Mouse (Mus musculus) hindbrain, embryonic 14.5 days (tissue): ENCODE measurements around the gene Sept5. TPM values are rescaled to one million over a fixed set of nuclear protein-coding genes. Genes with fewer than 3 reads are reported as not detected.

Source experiments
- ATAC-seq: fragments of 200-750 bp; cut with Nextera tagmentation; 2 replicates; pipeline ENCODE4 v1.8.0; 2017; ENCODE audit warnings: moderate number of reproducible peaks, mild to moderate bottlenecking, moderate TSS enrichment, moderate library complexity; ENCODE audit not compliant: low FRiP score
- DNase-seq: peaks from one replicate; pipeline ENCODE4 v3.0.0-alpha.2; 2015; ENCODE audit warnings: low spot score
- H3K27ac ChIP-seq: fragments of 300-500 bp; sonication (generic); 2 replicates; pipeline ENCODE4 v1.5.1; 2014; ENCODE audit warnings: mild to moderate bottlenecking, moderate library complexity
- H3K27me3 ChIP-seq: fragments of 300-500 bp; sonication (generic); 2 replicates; pipeline ENCODE4 v1.6.1; 2014; ENCODE audit warnings: mild to moderate bottlenecking, low read length, mixed read lengths; ENCODE audit not compliant: control insufficient read depth, insufficient read depth
- H3K36me3 ChIP-seq: fragments of 300-500 bp; sonication (generic); replicated peaks from 2 replicates; pipeline ENCODE4 v1.6.1; 2014; ENCODE audit not compliant: control insufficient read depth, insufficient read depth
- H3K4me1 ChIP-seq: fragments of 300-500 bp; sonication (generic); replicated peaks from 2 replicates; pipeline ENCODE4 v1.6.1; 2014; ENCODE audit warnings: antibody characterized with exemption, low read length, mixed read lengths; ENCODE audit not compliant: control insufficient read depth, insufficient read depth
- H3K4me2 ChIP-seq: fragments of 300-500 bp; sonication (generic); replicated peaks from 2 replicates; pipeline ENCODE4 v1.6.1; 2014; ENCODE audit warnings: mild to moderate bottlenecking, moderate library complexity
- H3K4me3 ChIP-seq: fragments of 300-500 bp; sonication (generic); replicated peaks from 2 replicates; pipeline ENCODE4 v1.5.1; 2014; ENCODE audit warnings: mild to moderate bottlenecking, low read length
- H3K9ac ChIP-seq: fragments of 300-500 bp; sonication (generic); 2 replicates; pipeline ENCODE4 v1.6.1; 2014
- H3K9me3 ChIP-seq: fragments of 300-500 bp; sonication (generic); 2 replicates; pipeline ENCODE4 v1.6.1; 2016; ENCODE audit warnings: low read length; ENCODE audit not compliant: control insufficient read depth
- WGBS: fragments of 180-500 bp; shearing (Covaris S2); extraction: QIAGEN DNeasy Blood & Tissue Kit; methylation state at CpG from one replicate; pipeline ENCODE4 v1.1.7; 2014; 5-methylcytosine and 5-hydroxymethylcytosine counted together
- polyA plus RNA-seq: library from polyadenylated mRNA; unstranded; fragments of >200 nt; fragmentation: Nextera tagmentation; extraction: Ambion mirVana; gene quantifications from 2 replicates; pipeline ENCODE4 v1.2.1, GENCODE M21; 2014

Sept5 gene
- polyA plus RNA-seq, 1 experiment from 2014 or later = 192 TPM

DNA sequence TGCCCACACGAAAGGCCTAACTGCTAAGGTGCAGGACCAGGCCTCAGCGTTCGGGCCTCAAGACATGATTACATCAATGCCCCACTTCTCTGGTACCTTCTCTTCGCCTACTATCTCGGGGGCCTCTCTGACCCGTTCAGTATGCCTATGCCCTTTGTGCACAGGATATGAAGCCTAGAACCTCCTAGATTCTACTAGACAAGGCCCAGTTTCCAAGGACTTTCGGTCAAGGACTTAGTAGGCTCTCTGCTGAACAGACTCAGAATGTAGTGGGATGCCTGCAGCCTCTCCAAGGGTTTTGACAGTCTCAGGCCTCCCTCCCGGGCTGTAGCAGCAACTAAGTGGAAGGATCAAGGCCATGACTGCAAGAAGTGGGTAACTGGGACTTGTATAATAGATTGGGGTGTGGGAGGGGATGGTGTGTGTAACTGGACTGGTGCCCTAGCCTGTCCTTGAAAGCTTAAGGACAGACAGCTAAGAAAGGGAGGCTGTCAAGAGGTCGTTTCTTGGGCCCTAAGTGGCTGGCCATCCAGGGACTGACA is 40.6 kb downstream of the Sept5 start:
- no peak overlapping the region for H3K4me2 ChIP-seq
- no peaks in the 10 kb centered on the region for H3K9me3 ChIP-seq
- H3K9ac ChIP-seq = no peak overlapping the region
- DNase-seq (no peak), ATAC-seq (no peak)
- H3K4me3 ChIP-seq = no peak overlapping the region
- WGBS = 14% methylated on average over 9 of the region's 9 CpGs
- peaks cover 16% of the 10 kb centered on the region for H3K4me1 ChIP-seq
- H3K27me3 ChIP-seq = peaks cover 85% of the 10 kb centered on the region
- no peaks in the 10 kb centered on the region for H3K36me3 ChIP-seq
- H3K27ac ChIP-seq = no peak overlapping the region

DNA sequence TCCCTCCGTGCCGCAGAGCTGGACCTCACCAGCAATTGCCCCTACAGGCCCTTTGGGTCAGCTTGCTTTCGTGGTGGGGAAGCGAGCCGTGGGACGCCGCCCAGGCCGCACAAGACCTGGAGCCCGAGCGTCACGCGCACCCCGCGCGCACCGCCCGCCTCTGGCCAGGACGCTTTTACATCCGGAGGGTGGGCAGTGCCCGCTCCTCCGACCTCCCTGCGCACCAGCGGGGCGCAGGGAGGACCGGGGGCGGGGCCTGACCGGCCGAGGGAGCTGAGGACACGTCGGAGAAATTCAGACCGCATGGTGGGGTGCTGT is 41.1 kb downstream of the Sept5 start:
- DNase-seq (no peak), ATAC-seq (no peak)
- Histone ChIP-seq H3K9me3 (no peaks in the 10 kb centered on the region), H3K27me3 (peaks cover 89% of the 10 kb centered on the region), H3K9ac (no peak overlapping the region), H3K4me3 (no peak overlapping the region), H3K27ac (no peak overlapping the region), H3K36me3 (no peaks in the 10 kb centered on the region), H3K4me1 (peaks cover 16% of the 10 kb centered on the region), H3K4me2 (no peak overlapping the region)
- WGBS = 3% methylated on average over 31 of the region's 31 CpGs

GRCm38 (mm10) chr16:18587847-18588737 is 41.7 kb downstream of the Sept5 start:
- peaks cover 90% of the 10 kb centered on the region for H3K27me3 ChIP-seq
- ATAC-seq (peak; percentile 34; the same call in 1 of the 2 replicates), DNase-seq (no peak)
- H3K27ac ChIP-seq = no peak overlapping the region
- no peaks in the 10 kb centered on the region for H3K9me3 ChIP-seq
- H3K9ac ChIP-seq = no peak overlapping the region
- H3K4me1 ChIP-seq = peaks cover 16% of the 10 kb centered on the region
- H3K4me3 ChIP-seq = peak overlapping the region; percentile 17; the same call in 1 of the 2 replicates
- H3K36me3 ChIP-seq = no peaks in the 10 kb centered on the region
- 1% methylated on average over 49 of the region's 57 CpGs for WGBS
- peak overlapping the region; percentile 53 for H3K4me2 ChIP-seq

GRCm38 (mm10) chr16:18586906-18587546 is 42.7 kb downstream of the Sept5 start:
- H3K4me1 ChIP-seq = peaks cover 21% of the 10 kb centered on the region

DNA sequence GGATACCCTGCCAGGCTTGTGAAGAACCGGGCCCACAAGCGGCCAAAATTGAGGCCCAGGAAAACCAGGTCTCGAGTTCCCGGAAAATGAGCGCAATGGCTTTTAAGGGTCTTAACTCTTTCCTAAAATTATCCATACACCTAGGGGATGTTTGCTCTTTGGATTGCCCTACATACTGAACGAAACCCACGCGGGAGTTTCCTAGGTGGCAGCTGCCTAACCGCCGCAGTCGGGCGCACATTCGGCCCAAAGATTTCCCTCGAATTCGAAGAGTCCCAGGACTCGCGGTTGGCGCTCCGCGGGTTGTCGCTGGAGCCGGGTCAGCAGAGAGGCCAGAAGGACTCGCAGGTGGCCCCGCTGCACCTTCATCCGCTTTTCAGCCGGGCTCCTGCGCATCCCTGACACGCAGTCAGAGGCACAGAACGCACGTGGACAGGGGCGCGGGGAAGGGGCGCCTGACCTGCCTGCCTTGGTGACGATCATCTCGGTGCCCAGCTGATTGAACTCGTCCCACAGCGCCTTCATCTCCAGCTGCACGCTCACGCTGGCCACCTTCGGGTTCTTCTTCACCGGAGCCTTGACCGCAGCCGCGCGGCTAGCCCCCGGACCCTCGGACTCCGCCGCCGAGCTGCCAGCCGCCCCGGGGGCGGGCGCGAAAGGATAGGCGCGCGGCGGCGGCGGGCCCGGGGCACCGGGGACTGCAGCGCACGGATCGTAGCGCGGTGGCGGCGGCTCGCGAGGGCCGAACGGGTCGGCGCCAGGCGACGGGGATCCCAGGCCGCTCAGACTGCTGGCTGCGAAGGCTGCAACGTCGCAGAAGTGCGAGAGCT is 43.5 kb downstream of the Sept5 start:
- ATAC-seq = no peak
- peak overlapping the region; percentile 40 for H3K9ac ChIP-seq
- 1% methylated on average over 81 of the region's 83 CpGs for WGBS

More at GRCm38 (mm10) chr16:18586906-18587546, 42.7 kb downstream of the Sept5 start:
- Histone ChIP-seq H3K4me3 (peak overlapping the region; percentile 33), H3K9ac (peak overlapping the region; percentile 40), H3K4me2 (peak overlapping the region; percentile 53), H3K36me3 (no peaks in the 10 kb centered on the region), H3K9me3 (no peaks in the 10 kb centered on the region), H3K27ac (no peak overlapping the region), H3K27me3 (peaks cover 93% of the 10 kb centered on the region)
- DNase-seq (no peak), ATAC-seq (no peak)
- 2% methylated on average over 26 of the region's 62 CpGs for WGBS

DNA sequence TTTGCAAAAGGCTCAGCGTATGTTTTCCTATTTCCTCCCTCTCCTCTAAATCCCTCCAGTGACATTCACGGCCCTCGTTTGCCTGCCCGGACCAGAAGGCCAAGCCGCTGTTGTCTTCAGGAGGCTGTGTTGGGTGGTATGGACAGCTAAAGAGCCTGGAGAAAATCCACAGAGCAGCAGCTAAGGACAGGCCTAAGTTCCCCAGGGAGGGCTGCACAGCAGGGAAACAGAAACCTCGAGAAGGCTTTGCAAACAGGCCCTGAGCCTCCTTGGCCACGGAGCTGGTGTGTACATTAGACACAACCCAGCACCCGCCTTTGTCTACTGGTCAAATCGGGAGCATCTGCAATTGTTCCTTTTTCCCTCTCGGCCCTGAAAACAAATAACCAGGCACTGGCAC is 44.1 kb downstream of the Sept5 start:
- H3K9ac ChIP-seq = no peak overlapping the region
- 4% methylated on average over 10 of the region's 10 CpGs for WGBS
- H3K9me3 ChIP-seq = no peaks in the 10 kb centered on the region
- no peak overlapping the region for H3K27ac ChIP-seq
- H3K36me3 ChIP-seq = no peaks in the 10 kb centered on the region
- DNase-seq = no peak
- no peak for ATAC-seq
- peak overlapping the region; percentile 33; the same call in 1 of the 2 replicates for H3K4me3 ChIP-seq
- H3K27me3 ChIP-seq = peaks cover 93% of the 10 kb centered on the region
- peak overlapping the region; percentile 53 for H3K4me2 ChIP-seq
- peaks cover 24% of the 10 kb centered on the region for H3K4me1 ChIP-seq

More for the DNA sequence above, 43.5 kb downstream of the Sept5 start:
- Histone ChIP-seq H3K27ac (no peak overlapping the region), H3K4me1 (peaks cover 24% of the 10 kb centered on the region), H3K4me3 (peak overlapping the region; percentile 33), H3K9me3 (no peaks in the 10 kb centered on the region), H3K27me3 (peaks cover 93% of the 10 kb centered on the region), H3K4me2 (peak overlapping the region; percentile 53), H3K36me3 (no peaks in the 10 kb centered on the region)
- DNase-seq = no peak

DNA sequence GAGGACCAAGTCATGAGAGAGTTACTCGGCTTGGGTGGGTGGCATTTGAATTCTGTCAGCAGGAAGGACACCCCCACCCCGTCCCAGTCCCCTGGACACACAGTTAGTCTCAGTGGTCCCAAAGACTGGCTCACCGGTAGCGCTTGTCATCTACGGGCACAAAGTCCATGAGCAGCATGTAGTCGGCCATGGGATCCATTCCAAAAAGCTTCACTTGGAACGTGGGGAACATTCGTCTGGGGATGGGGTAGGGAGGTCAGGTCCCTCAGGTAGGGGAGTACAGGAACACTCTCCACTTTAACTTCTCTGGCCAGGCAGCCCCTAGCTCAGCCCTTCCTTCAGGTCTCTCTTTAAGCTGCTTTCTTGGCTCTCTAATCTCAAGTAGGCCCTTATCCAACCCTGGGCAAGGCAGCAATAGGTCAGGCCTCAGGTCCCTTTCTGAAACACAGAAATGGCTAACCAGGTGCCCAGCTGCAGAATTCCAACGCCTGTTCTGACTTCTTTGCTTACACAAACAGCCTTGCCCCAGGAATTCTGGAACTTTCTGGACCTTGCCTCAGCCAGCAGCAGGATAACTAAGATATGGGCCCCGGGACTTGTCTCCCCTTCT is 44.7 kb downstream of the Sept5 start:
- Histone ChIP-seq H3K27me3 (peaks cover 93% of the 10 kb centered on the region), H3K4me2 (peak overlapping the region; percentile 53; the same call in 1 of the 2 replicates), H3K27ac (no peak overlapping the region), H3K36me3 (no peaks in the 10 kb centered on the region), H3K9ac (no peak overlapping the region), H3K4me3 (peak overlapping the region; percentile 7; the same call in 1 of the 2 replicates), H3K4me1 (peaks cover 20% of the 10 kb centered on the region), H3K9me3 (no peaks in the 10 kb centered on the region)
- ATAC-seq = no peak
- DNase-seq = no peak
- WGBS = 13% methylated on average over 10 of the region's 10 CpGs

GRCm38 (mm10) chr16:18583673-18584357 is 45.9 kb downstream of the Sept5 start:
- DNase-seq (no peak), ATAC-seq (no peak)
- Histone ChIP-seq H3K9me3 (no peaks in the 10 kb centered on the region), H3K4me2 (no peak overlapping the region), H3K9ac (no peak overlapping the region), H3K36me3 (no peaks in the 10 kb centered on the region), H3K4me1 (peaks cover 20% of the 10 kb centered on the region), H3K27ac (no peak overlapping the region), H3K27me3 (peaks cover 91% of the 10 kb centered on the region), H3K4me3 (no peak overlapping the region)
- 10% methylated on average over 10 of the region's 10 CpGs for WGBS
